Mouse (Mus musculus) activated CD4-positive, CD25-positive, alpha-beta regulatory T cell (primary cell): ENCODE results near the gene Tmem54. TPM values are rescaled to one million over a fixed set of nuclear protein-coding genes. Genes with fewer than 3 reads are reported as not detected.

Experiments used
- polyA plus RNA-seq, 2 experiments: library from polyadenylated mRNA; unstranded; fragments of 100-300 nt; shearing (Covaris generic); gene quantifications; one replicate each; pipeline ENCODE4 v1.2.1; 2017

Tmem54 gene
- not detected for polyA plus RNA-seq

GRCm38 (mm10) chr4:129105356-129105755, at the start of gene Tmem54:
Gene Tmem54, plus strand, starts transcription at chr4:129105548.

DNA sequence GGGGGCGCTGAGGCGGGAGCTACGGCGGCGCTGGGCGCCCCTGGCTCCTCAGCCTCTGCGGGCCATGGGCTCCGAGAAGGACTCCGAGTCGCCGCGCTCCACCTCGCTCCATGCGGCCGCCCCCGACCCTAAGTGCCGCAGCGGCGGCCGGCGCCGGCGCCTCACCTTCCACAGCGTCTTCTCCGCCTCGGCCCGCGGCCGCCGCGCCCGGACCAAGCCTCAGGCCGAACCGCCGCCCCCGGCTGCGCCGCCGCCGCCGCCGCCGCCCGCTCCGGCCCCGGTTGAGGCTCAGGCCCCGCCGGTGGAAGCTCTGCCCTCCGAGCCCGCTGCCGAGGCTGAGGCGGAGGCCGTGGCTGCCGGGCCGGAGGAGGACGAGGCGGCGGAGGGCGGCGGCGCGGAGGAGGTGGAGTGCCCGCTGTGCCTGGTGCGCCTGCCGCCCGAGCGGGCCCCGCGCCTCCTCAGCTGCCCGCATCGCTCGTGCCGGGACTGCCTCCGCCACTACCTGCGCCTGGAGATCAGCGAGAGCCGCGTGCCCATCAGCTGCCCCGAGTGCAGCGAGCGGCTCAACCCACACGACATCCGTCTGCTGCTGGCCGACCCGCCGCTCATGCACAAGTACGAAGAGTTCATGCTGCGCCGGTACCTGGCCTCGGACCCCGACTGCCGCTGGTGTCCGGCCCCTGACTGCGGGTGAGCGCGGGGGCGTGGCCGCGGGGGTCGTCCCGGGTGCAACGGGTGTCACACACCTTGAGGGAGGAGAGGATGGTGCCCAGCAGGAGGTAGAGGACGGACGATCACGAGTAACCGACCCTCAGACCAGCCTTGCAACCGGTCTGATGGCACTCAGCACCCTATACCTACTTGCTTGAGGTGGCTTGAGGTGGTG, 46.9 kb upstream of the Tmem54 start, which contains the start of gene Rnf19b:
Gene Rnf19b (plus strand): TSS at position 65 of the 886 bp plus-strand sequence.

GRCm38 (mm10) chr4:129121569-129122086, 16.3 kb downstream of the Tmem54 start, which contains the start of gene Hpca:
Gene Hpca, minus strand, starts transcription at chr4:129122036.

GRCm38 (mm10) chr4:129136579-129137391, 31.4 kb downstream of the Tmem54 start, which contains the start of gene Fndc5:
Gene Fndc5, plus strand, starts transcription at chr4:129136999.

Other genes with a start within 250 kb of the Tmem54 start
- gene Trim62, start 222.0 kb upstream of the Tmem54 start, polyA plus RNA-seq, result 10 to 100 TPM in 1 of 2 experiments, 1 to 10 TPM in 1; 9.3 to 14.9 TPM
- gene Azin2, start 143.1 kb upstream of the Tmem54 start, polyA plus RNA-seq, result 1 to 10 TPM in 1 of 2 experiments, under 1 TPM in 1; 0.79 to 1.9 TPM
- gene Ak2, start 113.6 kb upstream of the Tmem54 start, polyA plus RNA-seq, result 100 to 1,000 TPM; 139 to 163 TPM
- 10 to 100 TPM; 65.4 to 68.8 TPM for gene Rnf19b, start 47.3 kb upstream of the Tmem54 start, polyA plus RNA-seq
- gene Hpca, start 16.5 kb downstream of the Tmem54 start, polyA plus RNA-seq, result not detected
- gene Fndc5, start 31.5 kb downstream of the Tmem54 start, polyA plus RNA-seq, result under 1 TPM in 1 of 2 experiments, not detected in 1; 0.32 TPM
- 10 to 100 TPM; 13.8 to 18.0 TPM for gene S100pbp, start 84.2 kb downstream of the Tmem54 start, polyA plus RNA-seq
- gene Yars, start 84.2 kb downstream of the Tmem54 start, polyA plus RNA-seq, result 10 to 100 TPM; 43.2 to 46.1 TPM
- gene C77080, start 155.9 kb downstream of the Tmem54 start, polyA plus RNA-seq, result 1 to 10 TPM; 1.0 to 1.5 TPM
- under 1 TPM; 0.11 to 0.37 TPM for gene Sync, start 182.1 kb downstream of the Tmem54 start, polyA plus RNA-seq
- 100 to 1,000 TPM; 350 to 355 TPM for gene Rbbp4, start 229.8 kb downstream of the Tmem54 start, polyA plus RNA-seq
- gene Zbtb8os, start 230.1 kb downstream of the Tmem54 start, polyA plus RNA-seq, result 10 to 100 TPM; 93.9 to 95.4 TPM